Mouse (Mus musculus) Patski (cell line): ENCODE data around the gene Chmp4b. TPM values are rescaled to one million over a fixed set of nuclear protein-coding genes. Genes with fewer than 3 reads are reported as not detected.

Experiments
- ATAC-seq: fragments of 100-300 bp; one replicate; pipeline ENCODE4 v1.8.0; 2021
- CTCF ChIA-PET: fragments of 350-600 bp; sonication (Branson Sonifier 250); formaldehyde crosslinking; loops from one replicate; lab custom pipeline; 2022; ENCODE audit warnings: inconsistent platforms; lab: Charles Lee
- POLR2A ChIA-PET: fragments of 350-600 bp; sonication (Branson Sonifier 250); formaldehyde crosslinking; loops from one replicate; lab custom pipeline; 2022; ENCODE audit warnings: antibody characterized with exemption, inconsistent platforms; lab: Charles Lee
- DNase-seq: peaks from one replicate; pipeline ENCODE4 v3.0.0-alpha.2; 2011; ENCODE audit warnings: low read depth, low spot score
- H3K27me3 ChIP-seq: fragments of 371-371 bp; one replicate; pipeline ENCODE4 v1.5.1; 2021
- CTCF ChIP-seq: fragments of 100-300 bp; IDR thresholded peaks from one replicate; pipeline ENCODE4 v1.5.1; 2021
- in situ Hi-C: fragments of 300-500 bp; cut with MboI; formaldehyde crosslinking; loops from 3 replicates; pipeline ENCODE4 v1.11.1; 2018; ENCODE audit warnings: low pct_unique_long_range_greater_than_20kb, mixed read lengths
- polyA plus RNA-seq: library from polyadenylated mRNA; unstranded; gene quantifications from one replicate; pipeline ENCODE4 v1.2.3, GENCODE M21; 2021

Chmp4b gene
- polyA plus RNA-seq, 1 experiment from 2014 or later = 239 TPM

DNA sequence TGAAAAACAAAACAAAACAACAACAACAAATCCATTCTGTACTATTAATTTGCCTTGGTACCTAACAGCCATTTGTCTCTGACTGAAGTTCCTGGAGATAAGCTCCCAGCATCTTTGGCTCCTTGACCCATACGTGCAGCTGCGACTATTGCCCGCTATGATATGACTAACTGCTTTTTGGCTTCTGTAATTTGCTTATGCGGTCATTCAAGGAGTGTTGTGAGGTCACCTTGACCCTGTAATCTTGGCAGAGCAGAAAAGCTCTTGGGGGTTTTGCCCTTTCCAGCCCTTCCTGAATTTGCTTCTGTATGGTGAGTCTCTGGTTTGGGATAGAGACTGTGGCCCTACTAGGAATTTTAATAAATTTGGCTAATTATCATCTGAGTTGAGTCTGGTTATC, 65.1 kb downstream of the Chmp4b start:
- DNase-seq = no peak
- CTCF ChIA-PET = no interaction called here
- in situ Hi-C loops = loop anchor here (10.0 kb wide), 1 partner anchor 58 kb away; the partner anchor contains the start of gene Gm14214
- no peaks in the 10 kb centered on the region for H3K27me3 ChIP-seq
- ATAC-seq = no peak
- no peak for TF ChIP-seq CTCF
- POLR2A ChIA-PET = no interaction called here

DNA sequence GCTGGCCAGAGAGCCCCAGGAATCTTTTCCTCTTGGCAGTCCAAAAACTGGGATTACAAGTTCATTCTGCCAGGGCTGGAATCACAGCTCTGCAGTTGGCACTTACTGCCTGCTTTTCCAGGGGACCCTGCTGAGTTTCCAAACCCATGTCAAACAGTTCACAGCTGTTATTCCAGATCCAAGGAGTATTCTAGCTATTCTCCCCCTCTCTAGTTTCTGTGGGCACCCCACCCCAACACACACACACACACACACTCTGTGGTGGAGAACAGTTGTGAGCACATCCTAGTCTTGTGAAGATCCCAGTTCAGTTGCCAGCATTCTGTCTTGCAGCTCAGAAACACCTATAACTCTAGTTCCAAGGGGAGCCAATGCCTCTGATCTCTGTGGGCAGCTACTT, 65.6 kb downstream of the Chmp4b start:
- no peak for TF ChIP-seq CTCF
- CTCF ChIA-PET = no interaction called here
- POLR2A ChIA-PET = no interaction called here
- ATAC-seq (no peak), DNase-seq (no peak)
- H3K27me3 ChIP-seq = no peaks in the 10 kb centered on the region
- in situ Hi-C loops = loop anchor here (10.0 kb wide), 1 partner anchor 58 kb away; the partner anchor contains the start of gene Gm14214

DNA sequence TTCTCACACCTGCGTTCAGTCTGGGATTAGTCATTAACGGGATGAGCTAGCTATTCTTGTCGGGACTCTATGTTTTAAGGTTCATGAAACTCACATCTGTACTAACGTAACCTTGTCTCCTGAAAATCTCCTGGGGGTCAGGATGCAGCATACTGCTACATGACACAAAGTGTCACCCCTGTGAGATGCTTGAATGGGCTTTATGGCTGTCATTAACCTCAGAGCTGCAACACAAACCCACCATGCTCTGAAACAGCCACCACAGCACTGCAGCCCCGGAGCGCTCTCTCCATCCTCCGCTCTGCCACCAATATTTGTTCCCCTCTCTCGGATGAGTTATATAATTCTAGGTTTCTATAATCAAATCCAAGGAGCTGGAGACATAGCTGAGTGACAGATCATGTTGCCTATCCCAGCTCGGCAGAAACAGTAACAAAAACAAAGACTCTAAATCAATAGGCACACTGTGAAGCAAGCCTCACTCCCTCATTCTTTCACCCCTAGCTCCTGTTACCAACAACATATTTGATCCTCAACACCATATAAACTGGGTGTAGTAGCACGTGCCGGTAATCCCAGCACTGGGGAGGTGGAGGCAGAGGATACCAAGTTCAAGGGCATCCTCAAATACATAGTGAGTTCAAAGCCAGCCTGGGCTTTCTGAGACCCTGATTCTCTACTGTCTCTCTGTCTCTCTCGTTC, 67.5 kb downstream of the Chmp4b start:
- no peak for TF ChIP-seq CTCF
- in situ Hi-C loops = loop anchor here (10.0 kb wide), 1 partner anchor 56 kb away; the partner anchor contains the start of gene Gm14214
- ChIA-PET CTCF (interaction anchor here (0.9 to 1.8 kb wide), 3 partner anchors 9 to 16 kb away, joined by 3 to 5 read pairs (median 3); no protein-coding TSS in a partner anchor), POLR2A (no interaction called here)
- no peak for ATAC-seq
- H3K27me3 ChIP-seq = no peaks in the 10 kb centered on the region
- DNase-seq = no peak

DNA sequence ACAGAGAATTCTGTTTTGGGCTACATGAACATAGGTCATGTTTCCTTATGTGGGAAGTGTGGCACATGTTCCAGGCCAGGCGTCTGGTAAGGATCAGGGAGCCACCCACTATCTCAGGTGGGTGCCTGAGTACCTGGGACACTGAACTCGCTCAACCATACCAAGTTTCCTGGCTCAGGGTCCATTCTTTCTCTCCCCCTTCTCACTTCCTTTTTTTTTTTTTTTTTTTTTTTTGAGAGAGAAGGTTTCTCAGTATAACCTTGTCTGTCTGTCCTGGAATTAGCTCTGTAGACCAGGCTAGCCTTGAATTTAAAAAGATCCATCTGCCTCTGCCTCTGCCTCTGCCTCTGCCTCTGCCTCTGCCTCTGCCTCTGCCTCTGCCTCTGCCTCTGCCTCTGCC, 68.8 kb downstream of the Chmp4b start:
- ATAC-seq = no peak
- no peaks in the 10 kb centered on the region for H3K27me3 ChIP-seq
- TF ChIP-seq CTCF = no peak
- ChIA-PET CTCF (no interaction called here), POLR2A (no interaction called here)
- DNase-seq = no peak
- in situ Hi-C loops = no loop called here

DNA sequence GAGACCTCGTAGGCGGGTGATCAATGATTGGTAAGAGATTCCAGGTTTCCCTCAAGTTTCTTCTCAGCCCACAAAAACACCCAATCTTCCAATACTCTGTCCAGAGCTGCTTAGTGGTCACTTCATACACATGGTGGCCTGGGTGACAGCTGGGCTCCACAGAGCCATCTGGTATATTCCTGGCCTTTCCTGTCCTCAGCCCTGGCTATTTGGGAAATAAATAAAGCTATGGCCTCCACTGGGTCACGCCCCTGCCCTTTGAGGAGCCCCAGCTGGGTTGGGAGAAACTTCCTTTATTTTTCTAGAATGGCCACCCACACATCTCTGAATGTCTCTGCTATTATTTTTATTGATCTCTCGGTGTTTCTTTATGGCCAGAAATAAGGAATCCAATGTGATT, 72.0 kb downstream of the Chmp4b start:
- DNase-seq = no peak
- in situ Hi-C loops = no loop called here
- no peak for ATAC-seq
- H3K27me3 ChIP-seq = no peaks in the 10 kb centered on the region
- CTCF ChIA-PET = interaction anchor here (0.8 to 1.1 kb wide), 2 partner anchors 10 to 11 kb away, joined by 3 read pairs; no protein-coding TSS in a partner anchor
- no peak for TF ChIP-seq CTCF
- POLR2A ChIA-PET = interaction anchor here (1.5 kb wide), 1 partner anchor 23 kb away, joined by 4 read pairs; no protein-coding TSS in a partner anchor

DNA sequence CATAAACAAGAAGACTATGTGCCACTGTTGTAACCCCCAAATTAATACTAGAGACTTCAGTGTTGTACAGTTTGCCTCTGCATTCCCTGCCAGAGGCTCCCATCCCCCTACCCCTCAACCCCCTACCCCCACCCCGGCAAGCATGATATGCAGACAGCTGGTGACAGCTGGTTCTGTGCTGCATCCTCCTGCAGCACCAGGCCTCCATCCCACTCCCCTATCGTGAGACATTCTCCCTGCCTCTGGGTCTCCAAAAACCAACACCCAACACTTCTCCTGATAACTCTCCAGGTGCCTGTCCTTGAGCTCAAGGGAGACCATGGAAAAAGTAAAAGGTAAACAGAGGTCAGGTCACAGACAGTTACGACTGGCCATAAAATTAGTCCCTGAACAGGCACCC, 78.2 kb downstream of the Chmp4b start:
- H3K27me3 ChIP-seq = no peaks in the 10 kb centered on the region
- ATAC-seq (no peak), DNase-seq (no peak)
- ChIA-PET POLR2A (no interaction called here), CTCF (no interaction called here)
- in situ Hi-C loops = no loop called here
- no peak for TF ChIP-seq CTCF

DNA sequence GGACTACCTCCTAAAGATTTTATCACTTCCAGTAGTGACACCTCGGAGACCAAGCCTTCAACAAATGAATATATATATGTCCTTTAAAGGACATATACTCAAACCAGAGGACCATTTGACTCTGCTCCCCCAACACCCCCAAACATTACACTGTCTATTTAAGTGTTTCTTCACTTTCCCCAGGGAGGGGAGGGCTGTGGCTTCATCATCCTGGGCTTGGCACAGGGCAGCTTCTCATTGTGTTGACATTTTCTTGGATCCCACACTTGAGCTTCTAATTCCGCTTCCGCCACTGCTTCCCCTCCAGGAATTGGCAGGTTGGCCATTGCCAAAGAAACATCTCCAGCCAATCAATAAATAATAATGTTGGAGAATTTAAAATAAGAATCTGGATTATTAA, 79.3 kb downstream of the Chmp4b start:
- H3K27me3 ChIP-seq = no peaks in the 10 kb centered on the region
- DNase-seq (no peak), ATAC-seq (no peak)
- ChIA-PET CTCF (no interaction called here), POLR2A (no interaction called here)
- no peak for TF ChIP-seq CTCF
- in situ Hi-C loops = no loop called here

DNA sequence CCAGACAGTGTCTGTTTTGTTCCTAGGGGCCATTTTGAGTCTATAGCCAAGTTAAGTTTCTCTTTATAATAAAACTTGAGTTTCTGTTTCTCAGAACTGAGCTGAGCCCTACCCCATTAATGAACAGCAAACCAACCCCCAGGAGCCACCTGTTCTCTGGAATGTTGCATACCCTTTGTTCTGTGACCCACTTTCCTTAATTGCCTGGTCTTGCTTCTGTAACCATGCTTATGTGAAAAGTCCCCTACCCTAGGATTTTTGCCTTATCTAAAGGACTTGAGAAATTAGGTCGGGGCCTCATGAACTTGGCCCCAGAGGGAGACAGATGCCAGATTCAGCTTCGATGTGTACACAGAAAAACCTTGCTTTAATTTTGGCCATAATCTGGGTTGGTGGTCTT, 80.4 kb downstream of the Chmp4b start:
- TF ChIP-seq CTCF = no peak
- in situ Hi-C loops = no loop called here
- DNase-seq (no peak), ATAC-seq (no peak)
- no peaks in the 10 kb centered on the region for H3K27me3 ChIP-seq
- POLR2A ChIA-PET = interaction anchor here (0.6 kb wide), 2 partner anchors 59 to 192 kb away, joined by 3 to 6 read pairs; partner anchors contain the start of gene a
- CTCF ChIA-PET = interaction anchor here (1.6 kb wide), 1 partner anchor 19 kb away, joined by 4 read pairs; no protein-coding TSS in a partner anchor

DNA sequence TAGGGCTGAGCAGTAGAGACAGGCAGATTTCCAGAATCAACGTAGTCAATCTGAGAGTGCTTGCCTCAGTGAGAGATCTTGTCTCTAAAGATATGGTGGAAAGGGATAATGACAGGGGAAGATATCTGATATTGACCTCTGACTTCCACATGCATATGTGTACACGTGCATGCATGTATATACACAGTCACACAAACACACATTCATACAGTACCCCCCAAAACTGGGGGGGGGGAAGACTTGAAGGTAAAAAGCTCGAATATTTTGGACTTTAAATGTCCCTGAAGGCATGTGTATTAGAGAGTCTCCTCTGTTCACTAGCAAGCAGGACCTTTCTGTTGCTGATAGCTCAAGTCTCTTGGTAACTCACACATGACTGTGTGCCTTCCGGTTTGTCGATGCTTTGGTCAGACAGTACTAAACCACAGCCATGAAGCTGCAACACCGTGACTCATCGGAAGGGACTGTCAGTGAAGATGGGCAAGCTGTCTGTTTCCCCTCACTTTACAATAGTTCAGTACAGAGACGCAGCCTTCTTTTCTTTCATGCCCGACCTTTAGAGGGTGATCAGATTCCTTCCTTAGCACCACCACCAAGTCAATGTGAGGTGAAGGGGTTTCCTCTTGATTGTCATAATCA, 81.1 kb downstream of the Chmp4b start:
- DNase-seq (peak; percentile 63), ATAC-seq (peak; percentile 74)
- H3K27me3 ChIP-seq = no peaks in the 10 kb centered on the region
- in situ Hi-C loops = no loop called here
- ChIA-PET CTCF (interaction anchor here (1.1 to 1.6 kb wide), 2 partner anchors 20 to 123 kb away, joined by 3 to 4 read pairs; no protein-coding TSS in a partner anchor), POLR2A (no interaction called here)
- no peak for TF ChIP-seq CTCF

DNA sequence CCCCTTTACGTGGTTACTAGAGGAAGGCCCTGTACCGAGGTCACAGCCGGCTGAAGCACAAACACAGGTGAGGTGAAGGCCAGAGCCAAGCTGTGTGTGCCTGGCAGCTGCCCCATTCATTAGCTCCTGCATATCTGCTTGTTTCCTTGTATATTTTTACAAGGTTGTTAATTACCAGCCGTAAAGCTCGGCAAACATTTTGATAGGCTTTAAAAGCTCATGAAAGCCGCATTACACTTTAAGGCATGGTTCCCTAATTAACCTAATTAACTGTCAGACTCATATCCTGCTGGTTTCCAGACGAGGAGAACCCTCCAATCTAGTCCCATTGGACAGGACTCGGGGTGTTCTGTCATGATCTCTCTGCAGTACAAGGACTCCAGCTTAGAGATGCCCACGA, 83.5 kb downstream of the Chmp4b start:
- ChIA-PET POLR2A (no interaction called here), CTCF (interaction anchor here (1.5 to 2.3 kb wide), 3 partner anchors 11 to 60 kb away, joined by 3 to 11 read pairs (median 3); no protein-coding TSS in a partner anchor)
- no peak for ATAC-seq
- DNase-seq = no peak
- H3K27me3 ChIP-seq = no peaks in the 10 kb centered on the region
- in situ Hi-C loops = no loop called here
- no peak for TF ChIP-seq CTCF

DNA sequence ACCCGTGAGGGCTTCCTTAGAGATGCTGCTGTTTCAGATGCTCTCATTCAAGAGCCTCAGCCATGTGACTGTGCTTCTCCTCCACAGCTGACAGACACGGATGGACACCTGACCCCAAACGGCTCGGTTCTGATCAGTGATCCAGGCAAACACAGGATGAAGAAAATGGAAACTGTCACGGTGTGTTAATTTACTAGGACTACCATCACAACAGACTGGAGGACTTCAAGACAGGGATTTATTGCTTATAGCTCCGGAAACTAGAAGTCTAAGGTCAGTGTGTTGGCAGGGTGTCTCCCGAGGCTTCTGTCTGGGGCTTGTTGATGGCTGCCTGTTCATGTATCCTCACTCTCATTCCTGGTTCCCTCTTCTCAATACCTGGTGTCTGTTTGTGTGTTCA, 83.9 kb downstream of the Chmp4b start:
- H3K27me3 ChIP-seq = no peaks in the 10 kb centered on the region
- ChIA-PET CTCF (interaction anchor here (1.5 to 2.3 kb wide), 2 partner anchors 22 to 59 kb away, joined by 3 to 11 read pairs; no protein-coding TSS in a partner anchor), POLR2A (no interaction called here)
- in situ Hi-C loops = no loop called here
- no peak for ATAC-seq
- no peak for TF ChIP-seq CTCF
- no peak for DNase-seq
